Mouse (Mus musculus) forebrain, embryonic 16.5 days (tissue): ENCODE measurements around the gene Alox12b. TPM values are rescaled to one million over a fixed set of nuclear protein-coding genes. Genes with fewer than 3 reads are reported as not detected.

Source experiments
- ATAC-seq: fragments of 200-750 bp; cut with Nextera tagmentation; 2 replicates; pipeline ENCODE4 v1.8.0; 2017; ENCODE audit warnings: mild to moderate bottlenecking, moderate library complexity
- H3K27ac ChIP-seq: fragments of 300-500 bp; sonication (generic); 2 replicates; pipeline ENCODE4 v1.5.1; 2014; ENCODE audit warnings: low read length, control low read depth
- H3K27me3 ChIP-seq: fragments of 300-500 bp; sonication (generic); replicated peaks from 2 replicates; pipeline ENCODE4 v1.6.1; 2014; ENCODE audit warnings: low read length; ENCODE audit not compliant: control insufficient read depth, insufficient read depth
- H3K36me3 ChIP-seq: fragments of 300-500 bp; sonication (generic); 2 replicates; pipeline ENCODE4 v1.6.1; 2014; ENCODE audit not compliant: control insufficient read depth, insufficient read depth
- H3K4me1 ChIP-seq: fragments of 300-500 bp; sonication (generic); replicated peaks from 2 replicates; pipeline ENCODE4 v1.6.1; 2014; ENCODE audit warnings: low read length; ENCODE audit not compliant: control insufficient read depth, insufficient read depth
- H3K4me2 ChIP-seq: fragments of 300-500 bp; sonication (generic); 2 replicates; pipeline ENCODE4 v1.6.1; 2014; ENCODE audit warnings: mild to moderate bottlenecking, low read length, control low read depth
- H3K4me3 ChIP-seq: fragments of 300-500 bp; sonication (generic); replicated peaks from 2 replicates; pipeline ENCODE4 v1.5.1; 2014; ENCODE audit warnings: mild to moderate bottlenecking, low read length, control low read depth
- H3K9ac ChIP-seq: fragments of 300-500 bp; sonication (generic); replicated peaks from 2 replicates; pipeline ENCODE4 v1.6.1; 2014; ENCODE audit warnings: low read depth, low read length, control low read depth
- H3K9me3 ChIP-seq: fragments of 300-500 bp; sonication (generic); 2 replicates; pipeline ENCODE4 v1.6.1; 2016; ENCODE audit warnings: low read length; ENCODE audit not compliant: control insufficient read depth
- WGBS: fragments of 180-500 bp; shearing (Covaris S2); extraction: QIAGEN DNeasy Blood & Tissue Kit; methylation state at CpG from one replicate; pipeline ENCODE4 v1.1.7; 2014; 5-methylcytosine and 5-hydroxymethylcytosine counted together
- polyA plus RNA-seq: library from polyadenylated mRNA; unstranded; fragments of >200 nt; fragmentation: Nextera tagmentation; extraction: Ambion mirVana; gene quantifications from 2 replicates; pipeline ENCODE4 v1.2.1, GENCODE M21; 2015

Gene Alox12b
- polyA plus RNA-seq, 1 experiment from 2014 or later, result not detected

- H3K4me2 ChIP-seq, result peak within 1 kb of the TSS; percentile 76
- H3K36me3 ChIP-seq, result no peaks in the 10 kb centered on the region
- H3K27me3 ChIP-seq, result peaks cover 3% of the 10 kb centered on the region; the same call in 1 of the 2 replicates
- H3K9ac ChIP-seq, result peak within 1 kb of the TSS; percentile 74
- peak within 1 kb of the TSS; percentile 71 for H3K27ac ChIP-seq
- peaks cover 36% of the 10 kb centered on the region for H3K4me1 ChIP-seq
- ATAC-seq, result peak; percentile 66
- H3K9me3 ChIP-seq, result no peaks in the 10 kb centered on the region
- peak within 1 kb of the TSS; percentile 80 for H3K4me3 ChIP-seq
- under 1% methylated on average over 64 of the region's 66 CpGs for WGBS
These were observed 34.3 kb upstream of the Alox12b start, which contains the start of gene 9130213A22Rik for GRCm38 (mm10) chr11:69122336-69122951. 9130213A22Rik (minus strand) TSS chr11:69122589.

GRCm38 (mm10) chr11:69123056-69123692, 33.6 kb upstream of the Alox12b start:
- H3K4me1 ChIP-seq, result peaks cover 35% of the 10 kb centered on the region
- ATAC-seq, result no peak; the same call in 1 of the 2 replicates

GRCm38 (mm10) chr11:69123693-69124497, 32.9 kb upstream of the Alox12b start:
- no peaks in the 10 kb centered on the region for H3K9me3 ChIP-seq
- H3K27me3 ChIP-seq, result peaks cover 6% of the 10 kb centered on the region; the same call in 1 of the 2 replicates
- H3K4me2 ChIP-seq, result peak overlapping the region; percentile 76
- H3K4me3 ChIP-seq, result peak overlapping the region; percentile 80
- no peaks in the 10 kb centered on the region for H3K36me3 ChIP-seq
- under 1% methylated on average over 31 of the region's 31 CpGs for WGBS
- peak; percentile 73 for ATAC-seq
- H3K9ac ChIP-seq, result peak overlapping the region; percentile 23
- peak overlapping the region; percentile 58 for H3K27ac ChIP-seq
- H3K4me1 ChIP-seq, result peaks cover 33% of the 10 kb centered on the region

More at GRCm38 (mm10) chr11:69123056-69123692, 33.6 kb upstream of the Alox12b start:
- peaks cover 4% of the 10 kb centered on the region; the same call in 1 of the 2 replicates for H3K27me3 ChIP-seq
- peak overlapping the region; percentile 80 for H3K4me3 ChIP-seq
- peak overlapping the region; percentile 71 for H3K27ac ChIP-seq
- no peaks in the 10 kb centered on the region for H3K9me3 ChIP-seq
- under 1% methylated on average over 29 of the region's 29 CpGs for WGBS
- peak overlapping the region; percentile 74 for H3K9ac ChIP-seq
- H3K36me3 ChIP-seq, result no peaks in the 10 kb centered on the region
- peak overlapping the region; percentile 76 for H3K4me2 ChIP-seq

- peak; percentile 44 for ATAC-seq
- WGBS, result 0% methylated on average over 3 of the region's 3 CpGs
- Histone ChIP-seq H3K27ac (no peak overlapping the region), H3K4me3 (no peak overlapping the region), H3K27me3 (peaks cover 6% of the 10 kb centered on the region; the same call in 1 of the 2 replicates), H3K9me3 (no peaks in the 10 kb centered on the region), H3K4me1 (peaks cover 30% of the 10 kb centered on the region), H3K4me2 (no peak overlapping the region), H3K9ac (no peak overlapping the region), H3K36me3 (no peaks in the 10 kb centered on the region)
These were observed 32.3 kb upstream of the Alox12b start for GRCm38 (mm10) chr11:69124498-69124847.

- H3K9ac ChIP-seq, result peak overlapping the region; percentile 63
These were observed 31.5 kb upstream of the Alox12b start for GRCm38 (mm10) chr11:69125041-69125851.

GRCm38 (mm10) chr11:69125852-69125918, 31.1 kb upstream of the Alox12b start, which contains the start of gene Aloxe3:
Aloxe3 (plus strand) TSS chr11:69125896.
- ATAC-seq, result no peak
- Histone ChIP-seq H3K27ac (peak within 1 kb of the TSS; percentile 74), H3K4me3 (peak within 1 kb of the TSS; percentile 73), H3K9me3 (no peaks in the 10 kb centered on the region), H3K9ac (peak within 1 kb of the TSS; percentile 63), H3K27me3 (peaks cover 3% of the 10 kb centered on the region), H3K4me1 (peaks cover 20% of the 10 kb centered on the region), H3K4me2 (peak within 1 kb of the TSS; percentile 71), H3K36me3 (no peaks in the 10 kb centered on the region)
- WGBS, result 3% methylated on average over 3 of the region's 3 CpGs

More at GRCm38 (mm10) chr11:69125041-69125851, 31.5 kb upstream of the Alox12b start:
- ATAC-seq, result peak; percentile 49
- Histone ChIP-seq H3K4me1 (peaks cover 24% of the 10 kb centered on the region), H3K36me3 (no peaks in the 10 kb centered on the region), H3K4me2 (peak overlapping the region; percentile 71), H3K27ac (peak overlapping the region; percentile 74), H3K27me3 (peaks cover 6% of the 10 kb centered on the region), H3K9me3 (no peaks in the 10 kb centered on the region), H3K4me3 (peak overlapping the region; percentile 73)
- WGBS, result under 1% methylated on average over 24 of the region's 24 CpGs

GRCm38 (mm10) chr11:69125919-69126705, 30.7 kb upstream of the Alox12b start:
- Histone ChIP-seq H3K9ac (peak overlapping the region; percentile 63), H3K27me3 (peaks cover 3% of the 10 kb centered on the region; the same call in 1 of the 2 replicates), H3K4me2 (peak overlapping the region; percentile 71), H3K4me1 (peaks cover 17% of the 10 kb centered on the region), H3K36me3 (no peaks in the 10 kb centered on the region), H3K9me3 (no peaks in the 10 kb centered on the region), H3K27ac (no peak overlapping the region), H3K4me3 (peak overlapping the region; percentile 73)
- 12% methylated on average over 20 of the region's 20 CpGs for WGBS
- ATAC-seq, result no peak

GRCm38 (mm10) chr11:69126706-69127095, 30.1 kb upstream of the Alox12b start:
- Histone ChIP-seq H3K4me3 (peak overlapping the region; percentile 73), H3K4me2 (peak overlapping the region; percentile 71), H3K27ac (no peak overlapping the region), H3K27me3 (peaks cover 3% of the 10 kb centered on the region; the same call in 1 of the 2 replicates), H3K9ac (no peak overlapping the region), H3K4me1 (peaks cover 12% of the 10 kb centered on the region), H3K9me3 (no peaks in the 10 kb centered on the region), H3K36me3 (no peaks in the 10 kb centered on the region)
- WGBS, result 51% methylated on average over 2 of the region's 2 CpGs
- ATAC-seq, result no peak
